Mouse (Mus musculus) spleen, postnatal 14 days (tissue): ENCODE measurements around the gene Olfr140.

Experiments
- DNase-seq, 2 experiments: peaks; one replicate each; pipeline ENCODE4 v3.0.0; 2021 to 2022; ENCODE audit warnings: low spot score in 2 of 2

Gene Olfr140

DNA sequence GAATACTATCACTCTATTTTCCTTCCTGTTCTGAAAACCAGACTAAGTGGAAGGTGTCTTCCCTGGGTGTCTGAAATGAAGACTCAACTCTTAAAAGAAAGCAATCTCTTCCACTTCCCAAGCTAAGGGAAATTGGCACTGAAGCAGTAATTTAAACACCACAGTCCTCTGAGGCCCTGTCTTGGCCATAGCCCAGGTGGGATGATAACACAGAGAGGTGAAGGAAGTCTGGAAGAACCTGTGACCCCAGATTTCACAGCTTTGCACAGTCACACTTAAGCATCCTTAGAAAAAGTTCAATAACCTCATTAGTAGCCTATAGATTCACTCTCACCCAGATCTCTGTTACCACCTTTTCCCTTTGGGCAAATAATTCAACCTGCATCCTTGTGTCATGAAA, at the start of gene Olfr140:
Olfr140 (minus strand) TSS at position 101 of the 400 bp plus-strand sequence.
- no peak for DNase-seq

- DNase-seq, result no peak
Observed at GRCm38 (mm10) chr2:90070065-90070464, 6.7 kb upstream of the Olfr140 start.

DNA sequence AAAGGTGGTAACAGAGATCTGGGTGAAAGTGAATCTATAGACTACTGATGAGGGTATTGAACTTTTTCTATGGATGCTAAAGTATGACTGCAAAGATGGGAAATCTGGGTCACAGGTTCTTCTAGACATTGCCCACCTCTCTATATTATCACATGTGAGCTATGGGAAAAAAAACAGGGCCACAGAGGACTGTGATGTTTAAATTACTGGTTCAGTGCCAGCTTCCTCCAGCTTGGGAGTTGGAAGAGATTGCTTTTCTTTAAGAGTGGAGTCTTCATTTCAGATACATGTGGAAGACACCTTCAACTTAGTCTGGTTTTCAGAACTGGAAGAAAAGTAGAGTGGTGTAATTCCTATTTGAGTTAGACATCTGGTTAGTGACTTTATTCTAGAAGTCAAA, 28.4 kb downstream of the Olfr140 start, which contains the start of gene Olfr1265:
Olfr1265 (plus strand) TSS at position 301 of the 400 bp plus-strand sequence.
- no peak for DNase-seq

DNA sequence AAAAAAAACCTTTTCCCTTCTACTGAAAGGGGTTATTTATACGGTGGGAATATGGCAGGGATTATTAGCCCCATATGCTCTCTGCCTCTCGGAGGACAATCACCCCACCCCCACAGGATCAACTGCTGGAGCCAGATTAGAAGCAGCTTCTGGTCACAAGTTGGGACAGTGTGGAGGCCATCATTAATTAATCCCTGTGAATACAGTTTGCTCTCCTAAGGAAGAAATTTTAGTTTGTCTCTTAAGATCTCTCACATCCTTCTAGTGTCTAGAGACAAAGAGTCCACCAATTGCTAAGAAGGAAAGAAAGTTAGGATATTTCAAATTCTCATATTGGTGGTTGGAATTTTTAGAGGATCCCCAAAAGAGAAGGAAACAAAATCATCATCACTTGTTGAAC, 37.9 kb downstream of the Olfr140 start, which contains the start of gene Olfr1264:
Olfr1264 (minus strand) TSS at position 101 of the 400 bp plus-strand sequence.
- DNase-seq, result no peak

GRCm38 (mm10) chr2:90011831-90012230, 51.6 kb downstream of the Olfr140 start, which contains the start of gene Olfr1263:
TSS of gene Olfr1263 (plus strand) at chr2:90012131.
- DNase-seq, result no peak

DNA sequence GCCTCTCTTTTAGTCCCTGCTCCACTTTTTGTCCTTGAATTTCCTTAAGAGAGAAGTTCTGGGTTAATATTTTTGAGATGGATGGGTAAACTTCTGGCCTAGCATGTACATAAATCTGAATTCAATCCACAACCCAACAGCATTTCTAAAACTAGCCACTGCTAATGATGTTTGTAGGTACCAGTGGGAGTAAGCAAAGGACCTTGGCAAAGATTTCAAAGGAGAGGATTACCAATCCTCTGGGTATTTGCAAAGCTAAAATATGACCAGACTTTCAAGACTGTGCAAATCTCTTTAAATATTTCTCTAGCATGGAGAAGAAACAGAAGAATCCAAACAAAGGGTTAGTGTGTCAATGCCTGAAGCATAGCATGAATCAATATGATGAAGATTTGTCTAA, 63.5 kb downstream of the Olfr140 start, which contains the start of gene Olfr1262:
Olfr1262 (plus strand) TSS at position 301 of the 400 bp plus-strand sequence.
- DNase-seq, result no peak
